Mouse (Mus musculus): ENCODE measurements at regions not wholly inside any gene's neighbourhood (a gene's known extent, or its start where the extent isn't known, plus 50 kb on each side); places are given as distances from the start of the nearest gene placed in this dataset.

DNA sequence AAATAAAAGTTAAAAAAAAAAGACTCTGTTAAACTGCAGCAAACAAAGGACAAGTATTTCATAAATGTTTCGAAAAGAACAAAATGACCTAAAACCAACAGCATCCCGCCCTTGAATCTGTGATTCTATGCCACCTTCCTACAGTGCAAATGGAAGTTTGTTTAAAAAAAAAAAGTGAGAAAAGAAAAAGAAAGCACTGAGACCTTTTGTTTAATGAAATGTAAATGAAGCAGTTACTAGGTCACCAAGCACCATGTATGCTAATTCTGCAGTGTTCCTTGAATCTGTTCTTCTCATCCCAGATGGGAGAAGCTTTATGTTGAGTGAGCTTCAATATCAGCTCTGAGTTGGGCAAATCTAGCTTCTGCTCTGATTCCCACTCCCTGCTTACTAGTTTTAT lies 64.8 kb downstream of the Dnajb9 start:
- no peak overlapping the region for H3K27ac ChIP-seq (ENCODE audit: low read length)
- H3K36me3 ChIP-seq (ENCODE audit: control insufficient read depth, insufficient read depth) = no peaks in the 10 kb centered on the region
- 88% methylated on average over 2 of the region's 2 CpGs for WGBS
- no peaks in the 10 kb centered on the region for H3K9me3 ChIP-seq (ENCODE audit: control insufficient read depth, low read length)
- H3K4me1 ChIP-seq (replicated peaks; ENCODE audit: control insufficient read depth, insufficient read depth, low read length) = no peaks in the 10 kb centered on the region
- no peak overlapping the region for H3K4me2 ChIP-seq (ENCODE audit: low read length)
- H3K27me3 ChIP-seq (replicated peaks; ENCODE audit: control insufficient read depth, insufficient read depth, low read length) = no peaks in the 10 kb centered on the region
- no peak overlapping the region for H3K9ac ChIP-seq (replicated peaks; ENCODE audit: low read depth, low read length)
- ATAC-seq = no peak
- H3K4me3 ChIP-seq (replicated peaks; ENCODE audit: low read length) = no peak overlapping the region

DNA sequence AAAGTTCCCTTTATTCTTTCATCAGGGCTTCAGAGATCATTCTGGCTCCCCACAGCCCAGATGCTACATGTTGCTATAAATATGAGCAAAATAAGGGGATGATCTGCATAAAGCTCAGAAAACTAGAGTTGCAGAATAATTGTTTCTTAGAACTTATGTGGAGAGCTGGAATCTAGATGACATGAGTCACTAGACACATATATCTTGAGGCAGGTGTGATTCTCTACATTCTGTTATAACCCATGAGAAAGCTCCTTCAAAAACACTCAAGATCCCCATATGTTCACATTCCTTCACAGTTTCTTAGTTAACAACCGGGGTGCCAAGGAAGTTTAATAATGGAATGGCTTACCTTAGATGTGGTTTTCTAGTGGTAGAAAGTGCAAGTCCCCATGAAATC lies 71.1 kb downstream of the Dnajb9 start:
- H3K9ac ChIP-seq (replicated peaks; ENCODE audit: low read depth, low read length) = no peak overlapping the region
- no peaks in the 10 kb centered on the region for H3K4me1 ChIP-seq (replicated peaks; ENCODE audit: control insufficient read depth, insufficient read depth, low read length)
- H3K9me3 ChIP-seq (ENCODE audit: control insufficient read depth, low read length) = no peaks in the 10 kb centered on the region
- ATAC-seq = no peak
- no peak overlapping the region for H3K27ac ChIP-seq (ENCODE audit: low read length)
- 95% methylated on average over 1 of the region's 1 CpGs for WGBS
- H3K27me3 ChIP-seq (replicated peaks; ENCODE audit: control insufficient read depth, insufficient read depth, low read length) = no peaks in the 10 kb centered on the region
- H3K4me3 ChIP-seq (replicated peaks; ENCODE audit: low read length) = no peak overlapping the region
- H3K4me2 ChIP-seq (ENCODE audit: low read length) = no peak overlapping the region
- H3K36me3 ChIP-seq (ENCODE audit: control insufficient read depth, insufficient read depth) = no peaks in the 10 kb centered on the region

DNA sequence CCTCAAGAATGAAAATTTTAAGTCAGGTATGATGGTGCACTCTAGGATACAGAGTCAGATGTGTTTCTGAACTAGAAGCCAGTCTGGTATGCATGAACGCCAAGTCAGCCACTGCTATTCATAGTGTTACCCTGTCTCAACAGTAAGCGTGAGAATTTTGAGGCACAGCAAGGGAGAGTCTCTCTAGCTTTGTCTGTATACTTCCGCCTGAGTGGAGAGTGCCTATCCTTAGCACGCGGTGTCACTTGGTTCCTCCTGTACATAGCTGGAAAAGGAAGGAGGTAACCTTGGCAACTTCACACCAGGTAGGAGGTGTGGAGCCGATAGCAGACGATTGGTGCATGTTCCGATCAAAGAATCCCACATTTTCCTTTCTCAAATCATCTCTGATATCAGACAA lies 81.3 kb downstream of the Dnajb9 start:
- H3K27me3 ChIP-seq (replicated peaks; ENCODE audit: control insufficient read depth, insufficient read depth, low read length) = no peaks in the 10 kb centered on the region
- H3K4me2 ChIP-seq (ENCODE audit: low read length) = no peak overlapping the region
- no peak overlapping the region for H3K9ac ChIP-seq (replicated peaks; ENCODE audit: low read depth, low read length)
- no peaks in the 10 kb centered on the region for H3K36me3 ChIP-seq (ENCODE audit: control insufficient read depth, insufficient read depth)
- 69% methylated on average over 8 of the region's 8 CpGs for WGBS
- no peak for ATAC-seq
- no peak overlapping the region for H3K4me3 ChIP-seq (replicated peaks; ENCODE audit: low read length)
- H3K27ac ChIP-seq (ENCODE audit: low read length) = no peak overlapping the region
- H3K4me1 ChIP-seq (replicated peaks; ENCODE audit: control insufficient read depth, insufficient read depth, low read length) = no peaks in the 10 kb centered on the region
- H3K9me3 ChIP-seq (ENCODE audit: control insufficient read depth, low read length) = no peaks in the 10 kb centered on the region

DNA sequence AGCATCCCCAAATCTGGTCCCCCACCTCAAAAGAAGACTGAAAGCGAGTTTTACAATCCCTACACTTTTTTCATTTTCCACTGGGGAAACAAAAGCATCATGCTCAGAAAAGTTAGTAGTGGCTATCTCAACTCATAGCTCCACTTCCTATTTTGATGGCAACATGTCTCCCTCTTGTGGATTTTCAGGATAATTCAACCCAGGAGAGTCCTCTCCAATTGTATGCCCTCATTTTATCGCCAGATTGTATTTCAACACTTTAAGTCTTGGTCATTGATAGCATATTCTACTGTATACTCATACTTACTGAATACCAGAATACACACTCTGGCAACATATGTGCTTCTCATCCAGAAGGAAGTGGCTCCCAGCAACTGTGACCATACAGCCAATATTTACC lies 105.0 kb downstream of the Dnajb9 start:
- Histone ChIP-seq H3K9me3 (ENCODE audit: control insufficient read depth, low read length) (no peaks in the 10 kb centered on the region), H3K4me1 (replicated peaks; ENCODE audit: control insufficient read depth, insufficient read depth, low read length) (no peaks in the 10 kb centered on the region), H3K36me3 (ENCODE audit: control insufficient read depth, insufficient read depth) (no peaks in the 10 kb centered on the region), H3K4me3 (replicated peaks; ENCODE audit: low read length) (no peak overlapping the region), H3K27me3 (replicated peaks; ENCODE audit: control insufficient read depth, insufficient read depth, low read length) (no peaks in the 10 kb centered on the region), H3K27ac (ENCODE audit: low read length) (no peak overlapping the region), H3K9ac (replicated peaks; ENCODE audit: low read depth, low read length) (no peak overlapping the region), H3K4me2 (ENCODE audit: low read length) (no peak overlapping the region)
- ATAC-seq = 0 out of 2 replicates have a peak, but pooled peaks have one; percentile 40
- WGBS = 45% methylated on average over 2 of the region's 2 CpGs

DNA sequence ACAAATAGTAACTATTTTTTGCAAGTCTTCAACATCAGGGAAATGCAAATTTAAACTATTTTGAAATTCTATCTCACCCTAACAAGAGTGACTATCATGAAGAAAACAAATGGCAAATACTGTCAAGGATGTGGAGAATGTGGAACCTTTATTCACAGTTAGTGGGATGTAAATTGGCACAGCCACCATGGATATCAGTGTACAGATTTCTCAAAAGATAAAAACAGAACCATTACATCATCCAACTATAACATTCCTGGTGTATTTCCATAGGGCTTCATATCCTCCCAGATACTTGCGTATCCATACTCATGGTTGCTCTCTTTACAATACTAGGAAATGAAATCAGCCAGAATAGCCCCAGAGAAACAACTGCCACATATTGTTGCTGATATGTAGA lies 110.9 kb downstream of the Dnajb9 start:
- ATAC-seq = no peak

DNA sequence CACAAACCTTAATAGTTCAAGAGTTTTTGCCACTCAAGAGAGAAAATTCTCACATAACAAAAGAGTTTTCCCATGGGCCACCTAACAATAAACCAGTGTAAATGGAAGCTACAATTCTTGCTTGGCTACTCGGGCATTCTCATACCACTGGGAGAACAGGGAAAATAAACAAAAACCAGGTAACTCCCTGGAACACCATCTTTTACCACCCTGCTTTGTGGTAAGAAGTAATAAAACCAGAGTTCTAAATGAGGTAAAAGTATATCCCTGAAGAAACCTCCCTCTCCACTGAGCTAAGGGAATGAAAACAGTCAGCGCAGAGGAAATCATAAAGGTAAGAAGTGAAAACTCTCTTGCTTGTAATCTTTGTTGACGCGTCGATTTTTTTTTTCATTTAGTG lies 138.4 kb downstream of the Dnajb9 start:
- H3K9me3 ChIP-seq (ENCODE audit: control insufficient read depth, low read length) = no peaks in the 10 kb centered on the region
- no peaks in the 10 kb centered on the region for H3K4me1 ChIP-seq (replicated peaks; ENCODE audit: control insufficient read depth, insufficient read depth, low read length)
- ATAC-seq = no peak
- H3K9ac ChIP-seq (replicated peaks; ENCODE audit: low read depth, low read length) = no peak overlapping the region
- H3K36me3 ChIP-seq (ENCODE audit: control insufficient read depth, insufficient read depth) = no peaks in the 10 kb centered on the region
- whole genome bisulfite sequencing = 90% methylated on average over 5 of the region's 5 CpGs
- no peak overlapping the region for H3K4me3 ChIP-seq (replicated peaks; ENCODE audit: low read length)
- no peak overlapping the region for H3K4me2 ChIP-seq (ENCODE audit: low read length)
- H3K27ac ChIP-seq (ENCODE audit: low read length) = no peak overlapping the region
- no peaks in the 10 kb centered on the region for H3K27me3 ChIP-seq (replicated peaks; ENCODE audit: control insufficient read depth, insufficient read depth, low read length)

More for the DNA sequence above, 110.9 kb downstream of the Dnajb9 start:
- no peak overlapping the region for H3K4me2 ChIP-seq (ENCODE audit: low read length)
- no peak overlapping the region for H3K9ac ChIP-seq (replicated peaks; ENCODE audit: low read depth, low read length)
- no peaks in the 10 kb centered on the region for H3K9me3 ChIP-seq (ENCODE audit: control insufficient read depth, low read length)
- H3K4me3 ChIP-seq (replicated peaks; ENCODE audit: low read length) = no peak overlapping the region
- no peak overlapping the region for H3K27ac ChIP-seq (ENCODE audit: low read length)
- no peaks in the 10 kb centered on the region for H3K27me3 ChIP-seq (replicated peaks; ENCODE audit: control insufficient read depth, insufficient read depth, low read length)
- WGBS = 90% methylated on average over 1 of the region's 1 CpGs
- H3K36me3 ChIP-seq (ENCODE audit: control insufficient read depth, insufficient read depth) = no peaks in the 10 kb centered on the region
- H3K4me1 ChIP-seq (replicated peaks; ENCODE audit: control insufficient read depth, insufficient read depth, low read length) = no peaks in the 10 kb centered on the region

DNA sequence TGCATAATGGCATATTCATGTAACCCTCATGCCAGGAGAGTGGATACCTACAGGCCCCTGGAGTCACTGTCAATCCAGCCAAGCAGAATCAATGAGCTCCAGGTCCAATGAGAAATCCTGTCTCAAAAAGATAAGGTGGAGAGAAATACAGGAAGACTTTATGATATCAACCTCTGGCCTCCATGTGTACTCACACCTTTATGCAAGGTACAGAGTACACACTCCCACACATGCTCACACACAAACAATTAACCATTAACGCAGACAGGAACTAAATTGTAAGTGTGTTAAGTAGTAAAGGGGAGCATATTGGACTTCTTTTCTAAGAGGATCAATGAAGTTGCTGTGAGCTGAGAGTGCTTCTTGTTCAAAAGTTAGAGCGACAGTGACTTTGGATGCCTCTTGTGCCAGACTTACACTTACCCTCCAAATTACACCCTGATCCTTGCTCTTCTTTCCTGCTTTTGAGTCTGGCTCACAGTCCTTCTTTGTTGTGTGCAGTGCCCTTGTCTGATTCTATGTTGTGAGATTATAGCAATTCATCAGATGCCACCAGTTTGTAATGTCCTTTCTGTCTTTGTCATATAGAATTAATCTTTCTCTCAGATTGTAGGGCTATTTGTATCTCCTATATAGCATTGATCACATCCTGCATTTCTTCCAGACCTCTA lies 153.5 kb downstream of the Dnajb9 start:
- no peak overlapping the region for H3K9ac ChIP-seq (replicated peaks; ENCODE audit: low read depth, low read length)
- H3K36me3 ChIP-seq (ENCODE audit: control insufficient read depth, insufficient read depth) = no peaks in the 10 kb centered on the region
- no peaks in the 10 kb centered on the region for H3K4me1 ChIP-seq (replicated peaks; ENCODE audit: control insufficient read depth, insufficient read depth, low read length)
- 90% methylated on average over 2 of the region's 2 CpGs for WGBS
- ATAC-seq = no peak
- no peaks in the 10 kb centered on the region for H3K27me3 ChIP-seq (replicated peaks; ENCODE audit: control insufficient read depth, insufficient read depth, low read length)
- H3K4me3 ChIP-seq (replicated peaks; ENCODE audit: low read length) = no peak overlapping the region
- no peak overlapping the region for H3K27ac ChIP-seq (ENCODE audit: low read length)
- no peak overlapping the region for H3K4me2 ChIP-seq (ENCODE audit: low read length)
- no peaks in the 10 kb centered on the region for H3K9me3 ChIP-seq (ENCODE audit: control insufficient read depth, low read length)

DNA sequence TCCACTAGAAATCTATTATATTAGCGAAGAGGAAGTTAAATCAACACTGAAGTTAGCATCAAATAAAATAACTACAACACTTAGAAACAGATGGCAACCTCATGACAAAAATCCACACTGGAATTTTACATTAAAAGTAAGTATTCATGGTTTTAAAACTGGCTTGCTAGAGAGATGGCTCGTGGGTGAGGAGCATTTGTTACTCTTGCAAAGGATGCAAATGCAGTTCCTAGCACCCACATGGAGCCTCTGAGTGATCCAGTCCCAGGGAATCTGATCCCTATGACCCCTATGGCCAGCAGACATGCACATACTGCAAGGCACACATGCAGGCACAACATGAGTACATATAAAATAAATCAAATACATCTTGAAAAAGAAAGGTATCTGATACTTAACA lies 164.3 kb downstream of the Dnajb9 start:
- no peak overlapping the region for H3K27ac ChIP-seq (ENCODE audit: low read length)
- H3K9me3 ChIP-seq (ENCODE audit: control insufficient read depth, low read length) = no peaks in the 10 kb centered on the region
- H3K4me1 ChIP-seq (replicated peaks; ENCODE audit: control insufficient read depth, insufficient read depth, low read length) = peaks cover 6% of the 10 kb centered on the region
- H3K9ac ChIP-seq (replicated peaks; ENCODE audit: low read depth, low read length) = no peak overlapping the region
- no peaks in the 10 kb centered on the region for H3K36me3 ChIP-seq (ENCODE audit: control insufficient read depth, insufficient read depth)
- no peak overlapping the region for H3K4me3 ChIP-seq (replicated peaks; ENCODE audit: low read length)
- WGBS = 74% methylated on average over 2 of the region's 2 CpGs
- H3K27me3 ChIP-seq (replicated peaks; ENCODE audit: control insufficient read depth, insufficient read depth, low read length) = no peaks in the 10 kb centered on the region
- ATAC-seq = no peak
- H3K4me2 ChIP-seq (ENCODE audit: low read length) = no peak overlapping the region

DNA sequence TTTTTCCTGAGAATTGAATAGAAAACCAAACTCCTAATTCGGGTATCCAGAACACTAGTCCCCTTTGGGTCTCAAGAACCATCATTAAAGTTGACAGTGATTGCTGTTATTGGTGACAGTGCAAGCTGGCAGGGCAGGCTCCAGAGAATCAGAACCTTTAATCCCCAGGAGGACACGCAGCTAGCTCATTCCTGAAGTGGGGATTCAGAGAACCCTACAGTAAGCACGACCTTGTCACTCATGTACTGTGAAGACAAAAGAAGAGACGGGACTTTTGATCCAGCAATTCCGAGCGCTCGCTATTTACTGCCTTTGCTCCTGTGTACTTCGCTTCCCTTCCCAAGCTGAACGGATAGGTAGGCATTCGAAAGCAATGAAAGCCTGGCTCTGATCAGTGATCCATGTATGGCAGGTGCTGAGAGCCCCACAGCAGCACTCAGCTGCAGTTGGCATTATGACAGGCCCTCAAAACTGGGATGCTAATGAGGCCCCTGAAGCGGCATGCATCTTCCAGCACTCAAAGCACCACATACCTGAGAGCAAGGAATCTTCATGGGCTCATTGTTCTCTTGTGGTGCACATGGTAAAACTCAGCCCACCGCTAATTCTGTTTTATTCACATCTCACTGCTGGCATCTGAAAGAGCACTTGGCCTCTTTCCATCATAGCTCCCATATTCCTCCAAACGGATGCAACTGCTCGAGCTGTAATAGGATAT lies 165.6 kb downstream of the Dnajb9 start:
- no peaks in the 10 kb centered on the region for H3K9me3 ChIP-seq (ENCODE audit: control insufficient read depth, low read length)
- no peak overlapping the region for H3K27ac ChIP-seq (ENCODE audit: low read length)
- ATAC-seq = peak; percentile 77
- 28% methylated on average over 14 of the region's 14 CpGs for WGBS
- H3K4me1 ChIP-seq (replicated peaks; ENCODE audit: control insufficient read depth, insufficient read depth, low read length) = peaks cover 6% of the 10 kb centered on the region
- peak overlapping the region; percentile 11; the same call in 1 of the 2 replicates for H3K4me3 ChIP-seq (replicated peaks; ENCODE audit: low read length)
- H3K4me2 ChIP-seq (ENCODE audit: low read length) = peak overlapping the region; percentile 44
- H3K27me3 ChIP-seq (replicated peaks; ENCODE audit: control insufficient read depth, insufficient read depth, low read length) = no peaks in the 10 kb centered on the region
- 0 out of 2 replicates have a peak overlapping the region, but pooled peaks have one; percentile 22 for H3K9ac ChIP-seq (replicated peaks; ENCODE audit: low read depth, low read length)
- H3K36me3 ChIP-seq (ENCODE audit: control insufficient read depth, insufficient read depth) = no peaks in the 10 kb centered on the region
